Mouse (Mus musculus): Measurements from ENCODE around the gene Rbl1.
"Not testable (repeated sequence)": the region's sequence is repeated elsewhere in the genome, so short reads cannot be mapped to it uniquely, and the experiment has no call there.

The Rbl1 gene

GRCm38 (mm10) chr2:157204366-157205218, at the start of gene Rbl1:
Gene Rbl1, minus strand, starts transcription at chr2:157204534.
- peak; percentile 92 to 95 for DNase-seq

GRCm38 (mm10) chr2:157248111-157248510, 43.8 kb upstream of the Rbl1 start:
- DNase-seq = no peak

- DNase-seq = peak in 1 of 2 experiments; percentile 12
These were observed 41.3 kb upstream of the Rbl1 start for GRCm38 (mm10) chr2:157245603-157246002.

- no peak for DNase-seq
These were observed 40.7 kb upstream of the Rbl1 start for GRCm38 (mm10) chr2:157245001-157245400.

GRCm38 (mm10) chr2:157235946-157236345, 31.6 kb upstream of the Rbl1 start:
- no peak for DNase-seq

- not testable (repeated sequence) for DNase-seq
These were observed 17.6 kb upstream of the Rbl1 start for GRCm38 (mm10) chr2:157221916-157222315.

- DNase-seq = no peak
These were observed 15.8 kb upstream of the Rbl1 start for GRCm38 (mm10) chr2:157220108-157220507.

GRCm38 (mm10) chr2:157211731-157212130, 7.4 kb upstream of the Rbl1 start:
- no peak for DNase-seq

- no peak for DNase-seq
These were observed 622 bp downstream of the Rbl1 start for GRCm38 (mm10) chr2:157203459-157204365.

GRCm38 (mm10) chr2:157203026-157203425, 1.3 kb downstream of the Rbl1 start:
- DNase-seq = no peak

GRCm38 (mm10) chr2:157202361-157202760, 2.0 kb downstream of the Rbl1 start:
- DNase-seq = no peak

GRCm38 (mm10) chr2:157201081-157201830, 3.1 kb downstream of the Rbl1 start:
- DNase-seq = no peak

GRCm38 (mm10) chr2:157198405-157198804, 5.9 kb downstream of the Rbl1 start:
- DNase-seq = not testable (repeated sequence)

GRCm38 (mm10) chr2:157190651-157191050, 13.7 kb downstream of the Rbl1 start:
- DNase-seq = no peak

- no peak for DNase-seq
These were observed 17.1 kb downstream of the Rbl1 start for GRCm38 (mm10) chr2:157187223-157187622.

GRCm38 (mm10) chr2:157186504-157186903, 17.8 kb downstream of the Rbl1 start:
- DNase-seq = no peak

GRCm38 (mm10) chr2:157185022-157185660, 19.2 kb downstream of the Rbl1 start:
- no peak for DNase-seq

- no peak for DNase-seq
These were observed 26.2 kb downstream of the Rbl1 start for GRCm38 (mm10) chr2:157178167-157178566.

GRCm38 (mm10) chr2:157176248-157176647, 28.1 kb downstream of the Rbl1 start:
- no peak for DNase-seq

- DNase-seq = no peak
These were observed 29.9 kb downstream of the Rbl1 start for GRCm38 (mm10) chr2:157174416-157174815.

- no peak for DNase-seq
These were observed 30.8 kb downstream of the Rbl1 start for GRCm38 (mm10) chr2:157173555-157173954.

GRCm38 (mm10) chr2:157172984-157173383, 31.4 kb downstream of the Rbl1 start:
- no peak for DNase-seq
